Mouse (Mus musculus) ES-CJ7 (cell line): ENCODE measurements around the gene Col1a1.
"Not testable (repeated sequence)": the region's sequence is repeated elsewhere in the genome, so short reads cannot be mapped to it uniquely, and the experiment has no call there.

Source experiments
- DNase-seq: peaks from one replicate; pipeline ENCODE4 v3.0.0; 2011; ENCODE audit warnings: low read depth, low spot score

Col1a1 gene

DNA sequence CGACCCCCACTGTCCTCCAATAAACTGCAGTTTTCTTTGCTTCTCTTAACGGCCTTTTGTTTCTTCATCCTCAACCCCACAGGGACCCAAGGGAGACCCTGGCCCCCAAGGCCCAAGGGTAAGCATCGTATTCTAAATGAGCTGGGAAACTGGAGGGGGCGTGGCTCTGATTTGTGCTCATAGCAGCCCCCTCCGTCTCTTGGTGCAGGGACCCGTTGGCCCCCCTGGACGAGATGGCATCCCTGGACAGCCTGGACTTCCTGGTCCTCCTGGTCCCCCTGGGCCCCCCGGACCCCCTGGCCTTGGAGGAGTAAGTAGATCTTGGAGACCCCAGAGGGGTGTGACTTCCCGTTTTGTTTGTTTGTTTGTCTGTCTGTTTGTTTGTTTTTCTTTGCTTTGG is 2.3 kb downstream of the Col1a1 start:
- DNase-seq, result no peak

DNA sequence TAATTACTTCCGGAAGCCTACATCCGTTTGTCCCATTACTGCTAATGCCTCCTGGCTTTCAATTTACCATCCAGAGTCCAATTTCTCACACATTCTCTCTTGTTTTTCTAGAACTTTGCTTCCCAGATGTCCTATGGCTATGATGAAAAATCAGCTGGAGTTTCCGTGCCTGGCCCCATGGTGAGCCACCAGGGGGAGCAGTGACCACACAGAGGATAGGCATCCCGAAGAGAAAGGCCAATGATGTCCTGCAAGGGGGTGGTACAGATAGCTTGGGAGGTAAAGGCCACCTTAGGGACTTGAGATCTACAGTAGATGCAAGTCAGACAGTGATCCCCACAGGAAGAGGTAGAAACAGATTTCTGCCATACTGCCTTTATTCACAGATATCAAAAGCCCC is 3.3 kb downstream of the Col1a1 start:
- peak; percentile 56 for DNase-seq

DNA sequence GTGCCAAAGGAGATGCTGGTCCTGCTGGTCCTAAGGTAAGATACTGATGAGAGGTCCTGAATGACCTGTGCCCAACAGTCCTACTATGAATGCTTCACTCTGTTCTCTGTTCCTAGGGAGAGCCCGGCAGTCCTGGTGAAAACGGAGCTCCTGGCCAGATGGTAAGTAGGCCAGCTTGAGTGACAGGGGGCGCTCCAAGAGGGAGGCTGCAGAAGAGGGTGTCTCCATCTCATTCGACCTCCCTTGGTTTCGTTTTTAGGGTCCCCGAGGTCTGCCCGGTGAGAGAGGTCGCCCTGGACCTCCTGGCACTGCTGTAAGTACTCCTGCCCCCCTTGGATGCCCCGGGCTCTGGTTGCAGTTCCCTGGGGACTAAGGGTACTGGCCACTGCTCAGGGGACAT is 5.1 kb downstream of the Col1a1 start:
- DNase-seq, result no peak

DNA sequence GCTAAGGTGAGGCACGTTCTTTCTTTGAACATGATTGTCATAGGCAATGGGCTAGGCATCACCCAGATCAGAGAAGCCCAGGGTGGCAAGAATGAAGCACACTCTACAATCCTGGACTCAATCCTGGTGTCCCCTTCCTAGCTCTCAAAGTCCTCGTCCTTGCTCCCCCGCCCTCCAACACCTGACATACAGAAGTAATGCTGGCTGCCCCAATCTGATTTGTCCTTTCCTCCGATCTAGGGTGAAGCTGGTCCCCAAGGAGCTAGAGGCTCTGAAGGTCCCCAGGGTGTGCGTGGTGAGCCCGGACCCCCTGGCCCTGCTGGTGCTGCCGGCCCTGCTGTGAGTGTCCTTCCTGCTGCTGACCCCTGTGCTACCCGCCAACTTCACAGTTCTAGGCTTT is 5.8 kb downstream of the Col1a1 start:
- no peak for DNase-seq

DNA sequence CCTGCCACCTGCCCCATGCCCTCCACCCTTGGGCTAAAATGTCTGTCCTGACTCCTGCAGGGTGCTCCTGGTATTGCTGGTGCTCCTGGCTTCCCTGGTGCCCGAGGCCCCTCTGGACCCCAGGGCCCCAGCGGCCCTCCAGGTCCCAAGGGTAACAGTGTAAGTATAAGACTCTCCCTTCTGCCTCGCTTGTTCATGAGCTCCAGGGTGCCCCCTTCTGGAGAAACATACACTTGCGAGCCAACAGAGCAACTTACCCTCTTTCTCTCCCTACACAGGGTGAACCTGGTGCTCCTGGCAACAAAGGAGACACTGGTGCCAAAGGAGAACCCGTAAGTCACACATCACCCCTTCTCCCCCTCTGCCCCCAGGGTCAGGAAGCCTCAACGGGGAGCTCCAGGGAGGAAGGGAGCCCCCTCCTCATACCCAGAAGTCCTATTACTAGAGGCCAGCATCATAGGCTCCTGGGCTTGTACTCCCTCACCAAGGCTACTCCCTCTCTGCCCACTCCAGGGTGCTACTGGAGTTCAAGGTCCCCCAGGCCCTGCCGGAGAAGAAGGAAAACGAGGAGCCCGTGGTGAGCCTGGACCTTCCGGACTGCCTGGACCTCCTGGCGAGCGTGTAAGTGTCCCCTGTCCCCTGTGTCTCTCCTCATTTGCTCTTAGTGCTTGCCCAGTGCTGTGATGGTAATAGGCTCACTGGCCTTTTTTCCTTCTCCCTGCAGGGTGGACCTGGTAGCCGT is 6.4 kb downstream of the Col1a1 start:
- peak; percentile 64 for DNase-seq

DNA sequence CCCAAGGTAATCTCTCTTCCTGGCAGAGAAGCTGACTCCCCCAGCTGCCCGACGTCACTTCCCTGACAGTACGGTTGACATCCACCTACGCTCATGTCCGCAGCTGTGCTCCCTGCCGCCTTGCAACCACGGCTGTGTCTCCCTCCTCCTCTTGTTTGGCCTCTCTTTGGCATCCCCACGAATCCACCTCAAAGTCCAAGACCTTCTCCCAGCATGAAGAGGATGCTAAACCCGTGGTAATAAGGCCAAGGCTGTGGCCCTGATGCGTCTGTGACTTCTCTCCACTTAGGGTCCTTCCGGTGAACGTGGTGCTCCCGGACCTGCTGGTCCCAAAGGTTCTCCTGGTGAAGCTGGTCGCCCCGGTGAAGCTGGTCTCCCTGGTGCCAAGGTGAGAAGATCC is 7.0 kb downstream of the Col1a1 start:
- DNase-seq, result no peak

DNA sequence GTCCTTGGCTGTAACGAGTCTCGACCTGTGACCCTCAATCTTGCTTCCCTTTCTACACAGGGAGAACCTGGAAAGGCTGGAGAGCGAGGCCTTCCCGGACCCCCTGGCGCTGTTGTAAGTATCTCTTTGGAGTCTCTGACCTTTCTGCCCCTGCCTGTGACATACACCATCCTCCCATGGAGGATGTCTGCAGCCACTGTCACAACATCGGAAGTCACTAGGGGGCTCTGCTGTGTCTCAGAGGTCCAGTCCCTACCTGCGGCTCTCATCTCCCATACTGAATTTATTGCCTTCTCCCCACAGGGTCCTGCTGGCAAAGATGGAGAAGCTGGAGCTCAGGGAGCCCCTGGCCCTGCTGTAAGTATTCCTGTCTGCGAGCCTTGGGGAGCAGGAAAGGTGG is 8.3 kb downstream of the Col1a1 start:
- peak; percentile 65 for DNase-seq

DNA sequence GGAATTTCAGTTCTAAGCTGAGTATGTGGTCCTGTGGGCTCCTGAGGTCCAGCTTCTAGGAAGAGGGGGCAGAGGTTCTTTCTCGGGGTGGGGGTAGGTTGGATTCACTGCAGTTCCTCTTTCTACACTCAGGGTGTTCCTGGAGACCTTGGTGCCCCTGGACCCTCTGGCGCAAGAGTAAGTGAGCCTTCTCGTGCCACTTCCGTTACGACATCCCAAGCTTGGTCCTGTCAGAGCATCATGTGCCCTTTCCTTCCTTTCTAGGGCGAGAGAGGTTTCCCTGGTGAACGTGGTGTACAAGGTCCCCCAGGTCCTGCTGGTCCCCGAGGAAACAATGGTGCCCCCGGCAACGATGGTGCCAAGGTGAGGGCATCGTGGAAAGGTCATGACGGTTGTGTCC is 9.2 kb downstream of the Col1a1 start:
- DNase-seq, result no peak

DNA sequence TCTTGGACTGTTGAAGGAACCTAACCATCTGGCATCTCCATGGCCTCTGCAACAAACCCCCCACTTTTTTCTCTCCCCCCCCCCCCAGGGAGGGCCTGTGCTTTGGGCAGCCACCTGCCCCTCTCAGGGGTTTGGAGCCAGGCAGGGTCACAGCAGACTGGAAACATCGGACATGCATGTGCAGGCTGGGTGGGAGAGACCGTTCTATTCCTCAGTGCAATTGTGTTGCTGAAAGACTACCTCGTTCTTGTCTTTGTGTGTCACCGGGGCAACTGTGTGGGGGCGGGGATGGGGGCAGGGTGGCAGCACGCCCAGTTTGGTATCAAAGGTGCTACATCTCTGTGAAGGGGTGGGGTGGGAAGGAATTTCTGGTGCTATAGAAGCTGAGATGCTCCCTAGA is 16.1 kb downstream of the Col1a1 start:
- peak; percentile 74 for DNase-seq

DNA sequence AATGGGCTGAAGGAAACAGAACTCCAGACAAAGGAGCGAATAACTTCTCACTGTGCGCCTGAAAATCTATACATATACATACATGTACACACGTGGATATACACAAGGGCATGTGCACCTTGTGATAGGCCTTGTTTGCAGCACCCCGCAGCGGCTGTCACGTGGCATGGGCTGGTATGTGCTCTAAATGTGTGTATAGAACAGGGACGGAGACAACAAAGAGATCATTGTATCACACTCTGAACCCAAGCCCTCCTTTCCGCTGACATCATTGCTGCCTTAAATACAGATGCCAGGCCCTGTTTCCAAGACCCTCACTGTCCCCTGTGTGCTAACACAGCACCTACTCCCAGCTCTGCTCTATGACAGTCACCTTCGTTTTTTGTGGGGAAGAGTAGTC is 19.1 kb downstream of the Col1a1 start:
- DNase-seq, result no peak

DNA sequence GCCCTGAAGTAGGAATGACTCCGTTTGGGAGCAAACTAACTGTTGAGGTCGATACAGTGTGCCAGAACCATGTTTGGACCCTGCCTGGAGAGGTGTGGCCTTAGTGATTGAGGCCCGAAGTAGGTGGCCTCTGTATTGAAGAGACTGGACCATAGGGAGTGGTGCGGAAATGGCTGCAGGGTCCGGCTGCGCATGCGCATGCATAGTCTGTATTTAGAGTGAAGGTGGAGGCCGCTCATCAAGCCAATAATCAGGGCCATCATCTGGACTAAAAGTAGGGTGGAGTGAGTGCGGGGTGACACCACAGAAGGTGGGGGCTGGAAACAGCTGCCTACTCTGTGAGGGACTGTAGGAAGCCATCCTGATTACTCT is 21.7 kb downstream of the Col1a1 start:
- peak; percentile 88 for DNase-seq

DNA sequence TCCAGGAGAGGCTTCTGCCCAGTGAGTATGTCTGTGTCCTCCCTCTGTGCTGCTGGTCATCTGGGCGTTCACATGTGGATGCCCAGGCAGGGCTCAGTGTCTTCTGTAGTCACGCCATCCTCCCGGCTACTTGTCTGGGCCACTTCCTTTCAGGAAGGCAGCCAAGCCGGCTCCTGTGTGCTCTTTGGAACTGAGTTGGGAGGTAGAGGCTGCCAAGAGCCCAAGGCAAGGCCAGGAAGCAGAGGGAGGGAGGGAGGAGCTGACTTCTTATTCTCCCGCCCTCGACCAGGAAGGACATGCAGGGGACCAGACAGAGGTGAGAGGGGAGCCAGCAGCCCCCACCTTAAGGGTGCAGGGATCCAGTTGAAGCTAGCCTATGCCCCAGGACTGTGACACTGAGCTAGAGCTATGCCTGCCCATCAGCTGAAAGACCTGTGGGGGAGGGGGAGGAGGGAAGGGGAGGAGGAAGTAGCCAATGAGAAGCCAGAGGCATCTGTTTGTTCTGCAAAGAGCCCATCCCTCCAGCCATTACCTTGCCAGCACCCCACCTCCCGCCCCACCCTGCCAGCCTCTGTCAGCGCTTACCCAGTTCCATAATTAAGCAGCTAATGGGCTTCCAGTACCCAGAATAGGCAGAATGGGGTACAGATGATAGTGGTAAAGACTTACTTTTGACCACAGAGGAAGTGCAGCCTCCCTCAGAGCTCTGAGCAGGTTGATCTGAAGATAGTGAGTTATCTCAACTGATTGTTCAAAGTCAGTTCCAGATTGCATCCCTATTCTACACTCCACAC is 22.2 kb downstream of the Col1a1 start:
- peak; percentile 98 for DNase-seq

DNA sequence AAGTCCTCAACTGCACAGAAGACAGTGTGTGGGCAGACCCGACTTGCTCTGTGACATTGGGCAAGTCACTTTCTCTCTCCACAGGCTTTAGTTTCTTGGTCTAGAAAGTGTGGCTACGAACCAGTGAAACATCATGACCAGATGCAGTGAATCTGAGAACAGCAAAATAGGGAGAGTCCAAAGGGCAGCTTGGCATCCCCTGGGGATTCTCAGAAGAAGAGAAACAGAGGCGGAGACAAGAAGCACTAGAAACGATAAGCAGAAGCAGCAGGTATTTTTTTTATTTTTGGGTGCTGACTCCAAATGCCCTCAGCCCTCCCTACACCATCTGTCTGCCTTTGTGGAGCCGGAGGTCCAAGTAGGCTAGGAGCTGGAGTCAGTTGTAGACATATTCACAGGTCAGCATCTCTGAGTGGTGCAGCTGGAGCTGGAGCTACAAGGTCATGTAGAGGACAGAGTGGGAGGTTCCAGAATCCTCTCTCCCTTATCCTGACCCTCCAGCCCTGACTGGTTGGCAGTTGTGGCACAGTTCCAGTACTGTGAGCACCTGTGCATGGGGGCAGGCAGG is 26.6 kb downstream of the Col1a1 start:
- DNase-seq, result no peak

DNA sequence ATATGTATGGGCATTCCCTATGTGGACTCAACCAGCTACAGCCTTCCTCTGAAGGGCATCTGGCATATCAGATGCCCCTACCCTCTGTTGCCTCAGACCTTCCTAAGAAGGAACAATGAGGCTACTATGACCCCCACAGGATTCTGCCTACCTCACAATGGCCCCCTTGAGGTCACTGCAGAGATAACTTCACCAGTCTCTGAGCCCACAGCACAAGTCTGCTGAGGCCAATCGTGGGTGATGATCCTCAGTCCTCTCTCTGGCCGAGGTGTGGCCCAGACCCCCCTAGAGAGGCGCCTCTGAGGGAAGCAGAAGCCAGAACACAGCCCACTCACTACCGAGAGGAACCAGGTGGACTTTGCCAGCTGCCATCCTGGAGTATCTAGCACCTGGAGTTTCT is 31.4 kb downstream of the Col1a1 start, which contains the start of gene Hils1:
Hils1 (plus strand) TSS at position 175 of the 400 bp plus-strand sequence.
- DNase-seq, result peak; percentile 53

DNA sequence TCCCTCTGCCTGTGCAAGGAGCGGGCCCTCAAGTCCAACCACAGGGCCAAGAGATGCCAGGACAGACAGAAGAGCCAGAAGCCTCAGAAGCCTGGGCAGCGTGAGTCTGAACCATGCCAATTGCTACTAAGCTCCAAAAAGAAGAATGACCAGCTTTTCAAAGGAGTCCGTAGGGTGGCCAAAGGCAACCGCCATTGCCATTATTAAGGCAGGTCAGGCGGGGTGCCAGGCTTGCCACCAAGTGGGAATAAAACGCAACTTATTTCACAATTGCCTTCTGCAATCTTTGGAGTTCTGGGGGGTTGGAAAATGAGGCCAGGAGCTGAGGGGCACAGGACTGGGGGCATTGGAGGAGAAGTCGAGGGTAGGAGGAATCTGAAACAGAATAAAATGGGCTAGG is 32.2 kb downstream of the Col1a1 start:
- DNase-seq, result no peak

DNA sequence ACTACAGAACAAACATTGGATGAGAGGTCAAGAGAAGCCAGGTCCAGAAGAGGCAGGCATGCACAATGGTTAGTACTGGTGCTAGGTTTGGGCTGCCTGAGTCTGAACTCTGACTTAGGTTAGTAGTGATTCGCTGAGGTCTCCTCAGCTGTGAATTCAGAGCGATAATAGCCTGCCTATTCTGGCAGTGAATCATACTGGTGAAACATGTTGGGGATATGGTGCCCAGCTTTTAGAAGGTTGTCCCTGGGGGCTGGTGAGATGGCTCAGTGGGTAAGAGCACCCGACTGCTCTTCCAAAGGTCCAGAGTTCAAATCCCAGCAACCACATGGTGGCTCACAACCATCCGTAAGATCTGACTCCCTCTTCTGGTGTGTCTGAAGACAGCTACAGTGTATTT is 33.7 kb downstream of the Col1a1 start:
- DNase-seq, result not testable (repeated sequence)

DNA sequence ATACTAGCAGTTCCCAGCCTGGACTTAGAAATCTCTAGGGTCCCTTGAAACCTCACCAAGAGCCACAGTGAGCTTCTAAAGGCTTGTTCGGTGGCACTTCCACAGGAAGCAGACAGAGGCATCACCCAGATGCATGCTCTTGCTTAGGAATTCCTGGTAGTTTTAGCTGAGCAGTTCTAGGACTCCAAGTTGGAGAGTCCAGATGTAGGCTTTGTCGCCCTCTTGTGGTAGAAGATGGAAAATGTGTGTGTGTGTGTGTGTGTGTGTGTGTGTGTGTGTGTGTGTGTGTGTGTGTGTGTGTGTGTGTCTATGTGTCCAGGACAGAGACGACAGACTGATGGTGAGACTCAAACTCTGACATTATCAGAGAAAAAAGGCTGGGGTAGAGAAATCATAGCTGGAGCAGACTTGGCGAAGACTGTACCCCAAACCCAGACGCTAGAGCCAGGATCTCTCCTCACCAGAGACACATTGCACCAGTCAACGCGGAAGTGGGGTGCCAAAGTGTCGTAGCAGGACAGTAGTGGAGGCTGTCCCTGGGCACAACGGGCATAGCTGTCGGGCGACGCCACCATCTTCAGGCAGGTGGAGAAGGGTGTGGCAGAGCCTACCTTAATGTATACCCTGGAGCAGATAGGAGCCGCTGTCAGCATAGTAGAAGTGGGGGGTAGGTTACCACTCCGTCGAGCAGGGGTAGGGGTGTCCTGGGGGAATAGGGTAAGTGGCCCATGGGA is 34.4 kb downstream of the Col1a1 start:
- DNase-seq, result peak; percentile 86

DNA sequence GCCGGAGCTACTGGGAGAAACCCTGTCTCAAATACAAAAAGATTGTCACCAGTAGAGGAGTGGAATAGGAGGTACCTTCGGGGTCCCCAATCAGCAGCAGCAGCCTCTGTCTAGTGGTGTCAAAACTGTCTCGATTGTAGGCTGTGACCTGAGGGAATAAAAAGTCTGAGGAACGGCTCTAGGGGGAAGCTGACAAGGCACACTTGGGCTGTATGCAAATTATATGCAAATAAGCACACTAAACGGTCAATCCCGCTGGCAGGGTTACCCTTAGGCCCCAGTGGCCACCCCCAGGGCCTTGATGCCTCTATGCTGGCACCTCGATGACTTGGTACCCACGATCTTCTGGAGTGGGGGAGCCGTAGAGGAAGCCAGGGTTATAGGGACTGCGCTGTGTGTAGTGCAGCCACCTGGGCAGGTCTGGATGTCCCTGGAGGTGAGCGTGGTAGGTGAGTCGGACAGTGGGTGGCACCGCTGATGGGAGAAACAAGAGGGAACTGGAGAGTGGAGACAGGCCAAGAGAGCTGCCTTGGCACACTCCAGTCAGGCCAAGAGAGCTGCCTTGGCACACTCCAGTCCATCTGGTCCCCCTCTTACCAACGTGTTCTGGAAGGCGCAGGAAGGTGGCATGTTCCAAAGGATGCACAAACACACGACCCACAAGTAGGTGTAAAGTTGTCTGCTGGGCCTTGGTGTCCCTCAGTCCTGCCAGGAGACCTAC is 36.0 kb downstream of the Col1a1 start:
- DNase-seq, result no peak

DNA sequence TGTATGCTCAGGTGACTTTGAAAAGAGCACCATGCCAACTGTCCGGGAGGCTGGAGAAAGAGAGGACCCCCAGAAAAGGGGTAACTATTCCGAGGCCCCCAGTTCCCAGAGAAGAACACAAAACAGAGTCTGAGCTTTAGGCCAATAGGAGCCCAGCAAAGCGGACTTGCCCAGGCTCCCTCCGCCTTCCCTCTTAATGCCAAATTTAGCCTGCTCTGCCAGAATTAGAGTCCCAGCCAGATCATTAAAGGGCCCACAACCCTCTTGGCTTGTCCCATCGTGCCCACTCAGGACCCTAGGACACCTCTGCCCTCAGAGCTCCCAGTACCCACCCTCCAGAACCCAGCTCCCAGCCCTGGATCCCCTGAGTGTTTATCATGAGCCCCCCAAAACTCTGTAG is 36.9 kb downstream of the Col1a1 start:
- no peak for DNase-seq

DNA sequence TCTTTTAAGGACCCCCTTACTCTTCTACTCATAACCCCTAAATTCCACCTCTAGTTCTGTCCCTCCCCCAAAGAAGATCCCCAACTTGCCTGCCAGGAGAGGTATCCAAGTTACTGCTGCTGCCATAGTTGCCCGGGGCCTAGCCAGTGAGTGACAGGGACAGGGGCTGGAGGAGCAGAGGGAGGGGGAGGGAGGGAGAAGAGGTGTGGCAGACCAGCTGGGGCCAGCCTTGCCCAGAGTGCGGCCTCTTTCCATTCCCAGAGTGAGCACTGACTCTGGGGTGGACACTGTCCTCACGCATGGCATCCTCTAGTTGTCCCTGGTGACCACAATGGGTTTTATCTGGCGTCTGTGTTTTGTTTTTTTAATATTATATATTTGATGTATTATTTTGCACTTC is 37.3 kb downstream of the Col1a1 start:
- no peak for DNase-seq

DNA sequence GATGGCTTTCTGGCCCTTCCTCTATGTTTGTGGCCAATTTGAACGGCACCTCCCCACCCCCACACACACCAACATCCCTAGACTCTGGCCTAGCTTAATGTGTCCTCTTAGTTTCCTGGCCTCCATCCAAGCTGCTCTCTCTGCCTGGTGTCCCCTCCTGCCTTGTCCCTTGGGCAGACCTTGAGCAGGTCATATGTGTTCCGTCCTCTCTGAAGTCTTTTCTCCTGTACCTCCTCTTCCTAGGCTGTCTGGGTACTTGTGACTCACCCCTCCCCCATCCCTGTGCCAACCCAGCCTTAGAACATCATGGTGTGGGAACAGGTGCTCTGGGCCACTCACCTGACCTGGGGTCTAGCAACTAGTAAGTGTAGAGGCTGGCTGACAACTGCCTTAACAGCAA is 38.9 kb downstream of the Col1a1 start:
- no peak for DNase-seq

DNA sequence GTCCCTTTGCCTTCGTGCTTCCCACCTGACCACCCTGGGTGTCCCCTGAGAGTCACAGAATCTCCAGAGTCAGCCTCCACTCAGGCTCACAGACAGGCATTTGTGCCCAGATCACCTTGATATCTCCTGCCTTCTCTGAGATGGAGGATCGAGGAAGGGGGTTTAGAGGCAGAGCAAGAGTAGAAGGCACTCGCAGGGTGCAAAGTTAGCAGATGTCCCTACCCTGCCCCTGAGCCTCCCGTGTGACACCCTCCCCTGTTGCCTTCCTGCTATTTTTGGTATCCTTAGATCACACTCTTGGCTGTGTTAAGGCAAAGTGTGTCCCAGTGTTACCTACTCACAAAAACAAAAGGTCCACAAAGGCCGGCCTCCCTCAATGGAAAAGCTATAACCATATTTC is 40.2 kb downstream of the Col1a1 start, which contains the start of gene Sgca:
Sgca (minus strand) TSS at position 129 of the 400 bp plus-strand sequence.
- DNase-seq, result no peak
